Mouse (Mus musculus): Measurements from ENCODE around the gene Prdm2.

- TF ChIP-seq MAX (IDR thresholded peaks at IDR 0.05) (no peak), CTCF (IDR thresholded peaks at IDR 0.05; ENCODE audit: control insufficient read depth, insufficient read depth, insufficient read length) (no peak), FOSL1 (IDR thresholded peaks at IDR 0.05; ENCODE audit: insufficient read depth, low read length, poor library complexity, severe bottlenecking) (no peak), MYOG (IDR thresholded peaks at IDR 0.05; ENCODE audit: control insufficient read depth, extremely low read depth, insufficient read length) (no peak), USF1 (IDR thresholded peaks at IDR 0.05; ENCODE audit: low read depth) (no peak)
Measured at GRCm38 (mm10) chr4:143111872-143112271, 100.9 kb downstream of the Prdm2 start.

Measured in C2C12 (cell line).